Mouse (Mus musculus) cortical plate, adult 2 months (tissue): ENCODE data around the gene Krtap4-2. TPM values are rescaled to one million over a fixed set of nuclear protein-coding genes. Genes with fewer than 3 reads are reported as not detected.
"Not testable (repeated sequence)": the region's sequence is repeated elsewhere in the genome, so short reads cannot be mapped to it uniquely, and the experiment has no call there.

Experiments used
- H3K27ac ChIP-seq: fragments of 200-500 bp; 2 replicates; pipeline ENCODE4 v1.5.1; 2012; ENCODE audit warnings: low read length, control low read depth, inconsistent platforms; ENCODE audit not compliant: insufficient read depth
- H3K4me1 ChIP-seq: fragments of 200-500 bp; 2 replicates; pipeline ENCODE4 v1.6.1; 2011; ENCODE audit warnings: low read length; ENCODE audit not compliant: control insufficient read depth, insufficient read depth
- H3K4me3 ChIP-seq: fragments of 200-500 bp; 2 replicates; pipeline ENCODE4 v1.5.1; 2011; ENCODE audit warnings: mild to moderate bottlenecking, low read length, control low read depth; ENCODE audit not compliant: insufficient read depth
- CTCF ChIP-seq: fragments of 200-500 bp; IDR thresholded peaks from 2 replicates; pipeline ENCODE4 v1.5.1; 2011; ENCODE audit warnings: mild to moderate bottlenecking, control low read depth, low read length; ENCODE audit not compliant: insufficient read depth; ENCODE audit errors: extremely low read depth
- POLR2A ChIP-seq: fragments of 200-500 bp; IDR thresholded peaks from 2 replicates; pipeline ENCODE4 v1.6.1; 2011; ENCODE audit warnings: mild to moderate bottlenecking, low read length, control low read depth; ENCODE audit not compliant: insufficient read depth; ENCODE audit errors: extremely low read depth
- polyA plus RNA-seq: library from polyadenylated mRNA; depleted of rRNA; stranded (reverse); fragments of >200 nt; gene quantifications from 2 replicates; pipeline ENCODE4 v1.2.3, GENCODE M21; 2012; rRNA removed

Gene Krtap4-2
- not detected in 2 replicates for polyA plus RNA-seq

DNA sequence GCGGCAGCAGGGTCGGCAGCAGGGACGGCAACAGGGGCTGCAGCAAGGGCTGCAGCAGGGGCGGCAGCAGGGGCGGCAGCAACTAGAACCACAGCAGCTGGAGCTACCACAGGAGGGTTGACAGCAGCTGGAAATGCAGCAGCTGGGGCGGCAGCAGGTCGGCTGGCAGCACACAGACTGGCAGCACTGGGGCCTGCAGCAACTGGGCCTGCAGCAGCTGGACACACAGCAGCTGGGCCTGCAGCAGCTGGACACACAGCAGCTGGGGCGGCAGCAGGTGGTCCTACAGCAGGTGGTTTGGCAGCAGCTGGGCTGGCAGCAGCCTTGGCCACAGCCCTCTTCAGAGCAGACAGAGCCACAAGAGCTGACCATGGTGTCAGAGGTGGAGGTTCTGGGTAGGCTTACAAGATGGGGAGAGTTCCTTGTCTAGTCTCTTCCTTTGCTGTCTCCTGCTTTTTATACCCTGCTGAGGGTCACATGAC, at the start of gene Krtap4-2:
Krtap4-2 (minus strand) TSS at position 432 of the 482 bp plus-strand sequence.
- H3K27ac ChIP-seq: no peak within 1 kb of the TSS
- H3K4me1 ChIP-seq: peaks cover 2% of the 10 kb centered on the region; the same call in 1 of the 2 replicates
- no peak within 1 kb of the TSS for H3K4me3 ChIP-seq
- TF ChIP-seq POLR2A (no peak), CTCF (no peak)

DNA sequence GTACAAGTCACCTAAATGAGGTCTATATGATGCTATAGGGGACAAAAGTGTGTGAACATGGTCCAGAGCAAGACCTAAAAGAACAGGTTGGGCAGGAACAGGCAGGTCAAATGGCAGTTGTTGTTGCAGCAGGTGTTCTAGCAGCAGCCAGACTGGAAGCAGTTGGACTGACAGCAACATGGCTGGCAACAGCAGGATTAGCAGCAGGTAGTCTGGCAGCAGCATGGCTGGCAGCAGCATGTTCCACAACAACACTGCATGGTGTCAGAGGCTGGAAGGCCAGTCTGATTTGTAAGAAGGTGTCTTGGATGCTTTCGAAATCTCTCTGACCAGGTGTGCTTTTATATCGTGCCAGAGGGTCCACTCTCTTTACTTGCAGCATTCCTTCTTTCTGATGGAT, 48.6 kb upstream of the Krtap4-2 start:
- Histone ChIP-seq H3K4me3 (no peak overlapping the region), H3K27ac (no peak overlapping the region), H3K4me1 (no peaks in the 10 kb centered on the region)
- TF ChIP-seq POLR2A (no peak), CTCF (no peak)

DNA sequence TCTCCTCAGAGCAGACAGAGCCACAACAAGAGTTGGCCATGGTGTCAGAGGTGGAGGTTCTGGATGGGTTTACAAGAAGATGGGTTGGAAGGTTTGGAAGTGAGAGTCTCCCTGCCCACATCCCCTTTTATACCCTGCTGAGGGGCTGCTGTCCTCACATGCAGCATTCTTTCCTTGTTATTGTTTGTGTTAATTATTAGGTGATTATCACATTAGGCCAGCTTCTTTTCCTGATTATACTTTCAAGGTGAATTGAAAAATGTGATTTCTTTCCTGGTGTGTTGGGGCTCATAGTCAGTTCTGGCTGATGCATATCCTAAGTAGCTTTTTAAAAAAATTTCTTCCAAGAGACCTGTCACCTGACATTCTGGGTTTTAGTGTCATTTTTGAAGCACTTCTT, 31.0 kb upstream of the Krtap4-2 start, which contains the start of gene Krtap4-6:
Krtap4-6 (minus strand) TSS at position 101 of the 400 bp plus-strand sequence.
- TF ChIP-seq POLR2A (no peak), CTCF (no peak)
- Histone ChIP-seq H3K27ac (no peak within 1 kb of the TSS), H3K4me3 (no peak within 1 kb of the TSS), H3K4me1 (no peaks in the 10 kb centered on the region)

DNA sequence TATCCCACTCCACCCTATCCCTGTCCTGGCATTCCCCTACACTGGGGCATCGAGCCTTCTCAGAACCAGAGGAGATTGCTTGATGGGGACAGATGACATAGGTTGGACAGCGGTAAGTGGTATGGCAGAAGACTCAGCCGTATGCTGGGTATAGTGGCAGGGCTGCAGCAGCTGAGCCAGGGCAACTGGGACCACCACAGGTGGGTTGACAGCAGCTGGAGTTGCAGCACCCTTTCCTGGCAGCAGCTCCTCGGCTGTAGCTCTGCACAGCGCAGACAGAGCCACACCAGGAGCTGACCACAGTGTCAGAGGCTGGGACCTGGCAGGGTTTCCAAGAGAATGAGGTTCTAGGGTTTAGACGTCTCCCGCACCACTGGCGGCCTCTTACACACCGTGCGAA, 27.9 kb upstream of the Krtap4-2 start:
- TF ChIP-seq CTCF (no peak), POLR2A (no peak)

DNA sequence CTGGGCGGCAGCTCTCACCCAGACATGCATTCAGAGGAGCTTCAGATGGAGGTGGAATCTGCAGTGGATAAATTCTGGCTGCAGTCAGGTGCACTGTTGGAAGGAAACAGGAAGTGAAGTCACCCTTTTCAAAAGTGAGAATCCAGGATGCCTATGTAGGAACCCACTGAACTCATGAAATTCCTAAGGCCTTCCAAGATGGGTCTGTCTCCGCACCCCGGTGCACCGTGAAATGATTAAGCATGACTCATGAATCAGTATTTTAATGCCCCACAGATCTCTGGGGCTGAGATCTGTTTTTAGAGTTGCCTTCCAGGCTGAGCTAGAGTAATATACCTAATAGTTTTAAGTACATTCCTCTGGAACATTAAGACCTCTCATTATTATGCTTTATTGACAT, 24.4 kb upstream of the Krtap4-2 start:
- H3K4me1 ChIP-seq: no peaks in the 10 kb centered on the region
- no peak for TF ChIP-seq CTCF
- TF ChIP-seq POLR2A: no peak
- no peak overlapping the region for H3K27ac ChIP-seq
- H3K4me3 ChIP-seq: no peak overlapping the region

More for the DNA sequence above, 27.9 kb upstream of the Krtap4-2 start:
- Histone ChIP-seq H3K4me3 (no peak overlapping the region), H3K4me1 (no peaks in the 10 kb centered on the region), H3K27ac (no peak overlapping the region)

DNA sequence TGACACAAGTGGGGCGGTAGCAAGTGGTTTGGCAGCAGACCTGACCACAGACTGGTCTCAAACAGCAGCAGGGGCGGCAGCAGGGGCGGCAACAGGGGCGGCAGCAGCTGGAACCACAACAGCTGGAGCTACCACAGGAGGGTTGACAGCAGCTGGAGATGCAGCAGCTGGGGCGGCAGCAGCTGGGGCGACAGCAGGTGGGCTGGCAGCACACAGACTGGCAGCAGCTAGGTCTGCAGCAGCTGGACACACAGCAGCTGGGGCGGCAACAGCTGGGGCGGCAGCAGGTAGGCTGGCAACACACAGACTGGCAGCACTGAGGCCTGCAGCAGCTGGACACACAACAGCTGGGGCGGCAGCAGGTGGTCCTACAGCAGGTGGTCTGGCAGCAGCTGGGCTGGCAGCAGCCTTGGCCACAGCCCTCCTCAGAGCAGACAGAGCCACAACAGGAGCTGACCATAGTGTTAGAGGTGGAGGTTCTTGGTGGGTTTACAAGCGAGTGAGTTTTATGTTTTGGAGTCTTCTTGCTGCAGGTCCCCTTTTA, 23.7 kb upstream of the Krtap4-2 start, which contains the start of gene Gm11563:
Gm11563 (minus strand) TSS at position 494 of the 544 bp plus-strand sequence.
- not testable (repeated sequence) for H3K27ac ChIP-seq, H3K4me3 ChIP-seq, H3K4me1 ChIP-seq

DNA sequence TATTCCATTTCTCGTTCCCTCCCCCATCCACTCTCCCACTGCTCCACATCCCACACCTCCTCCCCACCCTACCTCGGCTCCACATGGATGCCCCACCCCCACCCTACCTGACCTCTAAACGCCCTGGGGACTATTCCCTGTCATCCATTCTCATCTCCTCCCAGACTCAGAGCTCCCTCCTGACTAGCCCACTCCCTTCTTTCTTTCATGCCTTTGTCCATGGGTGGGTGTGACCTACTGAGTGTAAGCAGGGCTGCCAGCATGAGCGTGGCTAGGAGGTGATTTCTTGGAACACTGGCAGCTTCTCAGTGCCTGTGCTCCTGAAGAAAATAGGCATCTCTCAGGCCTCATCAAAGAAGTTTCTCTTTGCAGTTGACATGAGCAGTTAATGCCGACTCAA, 22.2 kb upstream of the Krtap4-2 start:
- no peaks in the 10 kb centered on the region for H3K4me1 ChIP-seq
- no peak overlapping the region for H3K4me3 ChIP-seq
- no peak overlapping the region for H3K27ac ChIP-seq
- TF ChIP-seq CTCF (no peak), POLR2A (no peak)

DNA sequence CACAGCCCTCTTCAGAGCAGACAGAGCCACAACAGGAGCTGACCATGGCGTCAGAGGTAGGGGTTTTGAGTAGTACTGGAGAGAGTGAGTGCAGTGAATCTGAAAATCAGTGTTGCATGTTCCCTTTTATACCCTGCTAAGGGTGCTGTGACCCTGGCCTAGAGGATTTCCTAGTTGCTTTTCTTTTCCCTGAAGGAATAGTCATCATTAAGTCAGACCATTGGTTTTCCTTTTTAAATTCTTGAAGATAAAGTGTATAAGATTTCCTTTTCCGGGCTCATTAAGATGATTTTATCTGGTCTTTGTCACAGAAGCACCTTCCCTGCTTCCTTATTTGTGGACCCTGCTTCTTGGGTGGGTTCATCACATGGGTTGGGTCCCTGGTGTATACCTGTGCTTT, 15.3 kb upstream of the Krtap4-2 start, which contains the start of gene Gm11555:
Gm11555 (minus strand) TSS at position 101 of the 400 bp plus-strand sequence.
- H3K4me3 ChIP-seq: no peak within 1 kb of the TSS
- TF ChIP-seq POLR2A: no peak
- TF ChIP-seq CTCF: no peak

DNA sequence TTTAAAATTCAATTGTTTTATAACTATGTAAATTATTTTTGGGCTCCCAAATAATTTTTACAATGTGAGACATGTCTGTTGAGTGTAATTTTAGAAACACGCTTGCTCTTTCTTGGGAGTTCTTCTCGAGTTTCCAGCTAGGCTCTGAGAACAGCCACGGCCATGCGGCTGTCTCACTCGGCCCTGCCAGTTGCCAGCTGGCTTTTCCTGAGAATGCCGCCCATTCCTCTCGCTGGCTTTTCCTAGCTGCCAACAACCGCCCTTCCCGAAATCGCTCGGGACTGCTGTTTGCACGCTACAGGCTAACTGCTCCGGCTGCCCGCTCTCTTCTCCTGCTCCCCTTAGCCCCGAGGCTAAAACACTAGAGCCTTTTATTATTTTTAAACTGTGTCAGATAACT, 11.6 kb upstream of the Krtap4-2 start:
- no peaks in the 10 kb centered on the region for H3K4me1 ChIP-seq
- TF ChIP-seq POLR2A (no peak), CTCF (no peak)
- no peak overlapping the region for H3K4me3 ChIP-seq
- no peak overlapping the region for H3K27ac ChIP-seq

More for the DNA sequence above, 15.3 kb upstream of the Krtap4-2 start, which contains the start of gene Gm11555:
- H3K27ac ChIP-seq: no peak within 1 kb of the TSS
- no peaks in the 10 kb centered on the region for H3K4me1 ChIP-seq

DNA sequence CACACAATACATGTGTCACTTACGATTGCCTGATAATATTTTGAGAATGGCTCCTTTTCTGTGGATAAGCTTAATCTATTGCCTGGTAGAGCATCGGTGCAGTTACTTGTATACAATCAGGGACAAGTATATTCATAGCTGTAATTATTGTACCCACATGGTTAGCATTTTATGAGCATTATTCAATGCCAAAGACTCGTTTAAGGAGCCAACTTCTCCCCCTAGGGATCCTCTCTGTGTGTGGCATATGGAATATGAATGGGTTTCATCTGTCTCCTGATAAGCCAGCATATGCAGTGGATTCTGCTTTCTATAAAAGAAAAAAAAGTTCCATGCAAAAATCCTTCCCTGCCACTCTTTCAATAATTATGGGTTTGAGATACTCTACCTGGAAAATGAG, 9.5 kb upstream of the Krtap4-2 start:
- Histone ChIP-seq H3K4me1 (no peaks in the 10 kb centered on the region), H3K4me3 (no peak overlapping the region), H3K27ac (no peak overlapping the region)
- TF ChIP-seq CTCF (no peak), POLR2A (no peak)

DNA sequence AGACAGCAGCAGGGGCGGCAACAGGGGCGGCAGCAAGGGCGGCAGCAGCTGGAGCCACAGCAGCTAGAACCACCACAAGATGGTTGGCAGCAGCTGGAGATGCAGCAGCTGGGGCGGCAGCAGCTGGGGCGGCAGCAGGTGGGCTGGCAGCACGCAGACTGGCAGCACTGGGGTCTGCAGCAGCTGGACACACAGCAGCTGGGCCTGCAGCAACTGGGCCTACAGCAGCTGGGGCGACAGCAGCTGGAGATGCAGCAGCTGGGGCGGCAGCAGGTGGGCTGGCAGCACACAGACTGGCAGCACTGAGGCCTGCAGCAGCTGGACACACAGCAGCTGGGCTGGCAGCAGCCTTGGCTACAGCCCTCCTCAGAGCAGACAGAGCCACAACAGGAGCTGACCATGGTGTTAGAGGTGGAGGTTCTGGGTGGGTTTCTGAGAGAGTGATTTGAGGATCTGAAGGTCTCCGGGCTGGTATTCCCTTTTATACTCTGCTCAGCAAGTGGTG, 8.8 kb upstream of the Krtap4-2 start, which contains the start of gene Krtap4-7:
Krtap4-7 (minus strand) TSS at position 455 of the 505 bp plus-strand sequence.
- not testable (repeated sequence) for H3K27ac ChIP-seq, H3K4me3 ChIP-seq, H3K4me1 ChIP-seq
